8 mouse cellular contexts compared by ENCODE assay signal in genomic region chr3:121736025-121736744, GRCm38 (mm10). TPM values are rescaled to one million over a fixed set of nuclear protein-coding genes. Genes with fewer than 3 reads are reported as not detected.
DNase-seq lines count a peak whose midpoint lies in the region; ATAC-seq and TF ChIP-seq lines count a peak whose summit lies in the region.

No protein-coding gene starts in this region.

- DNase-seq in ES-E14 (ENCODE audit: low read depth, low spot score): peak; percentile 66
- peak; percentile 85 for DNase-seq in cerebellum, adult 11-12 months
- DNase-seq in forebrain, postnatal 0 days: peak; percentile 86
- DNase-seq in heart, postnatal 25 days (ENCODE audit: low spot score): peak; percentile 63
- peak; percentile 89 for DNase-seq in layer of hippocampus, adult 11-12 months (ENCODE audit: low spot score)
- peak; percentile 74 to 80 for DNase-seq in lung, adult 18-20 months
- DNase-seq in thymus, adult 18-20 months: peak; percentile 24 to 25

- H3K4me1 ChIP-seq in ES-E14 (ENCODE audit: control insufficient read depth in 2 of 2, insufficient read depth in 2 of 2, low read length in 2 of 2, poor library complexity in 1 of 2): peaks cover 9 to 14% of the 10 kb centered on the region in 2 experiments; a peak in 3 of 4 replicates
- peaks cover 6% of the 10 kb centered on the region; the same call in 1 of the 2 replicates for H3K4me1 ChIP-seq in forebrain, postnatal 0 days (ENCODE audit: insufficient read depth)

- peak overlapping the region; percentile 49 for H3K9ac ChIP-seq in ES-E14 (ENCODE audit: insufficient read depth, low read depth, low read length, poor library complexity, severe bottlenecking)
- no peak overlapping the region for H3K9ac ChIP-seq in forebrain, postnatal 0 days

- no peak overlapping the region for H3K4me2 ChIP-seq in forebrain, postnatal 0 days (ENCODE audit: low read depth)

- peak; percentile 87 for TF ChIP-seq CTCF in forebrain, postnatal 0 days (IDR thresholded peaks at IDR 0.05; ENCODE audit: low read depth)

- H3K4me3 ChIP-seq in ES-E14 (ENCODE audit: insufficient read depth in 1 of 2, low read depth in 1 of 2, low read length in 2 of 2, poor library complexity in 1 of 2, severe bottlenecking in 1 of 2): no peak overlapping the region
- H3K4me3 ChIP-seq in forebrain, postnatal 0 days (ENCODE audit: low read depth, low read length): no peak overlapping the region

- no peak overlapping the region for H3K27ac ChIP-seq in ES-E14 (ENCODE audit: insufficient read depth, low read depth, low read length, poor library complexity, severe bottlenecking)
- peak overlapping the region; percentile 54 for H3K27ac ChIP-seq in forebrain, postnatal 0 days (ENCODE audit: low read depth, low read length)

- H3K36me3 ChIP-seq in ES-E14 (ENCODE audit: control insufficient read depth, insufficient read depth, low read length, poor library complexity, severe bottlenecking): peaks cover 10% of the 10 kb centered on the region; the same call in 1 of the 2 replicates
- H3K36me3 ChIP-seq in forebrain, postnatal 0 days (ENCODE audit: insufficient read depth): peaks cover 13% of the 10 kb centered on the region

- in situ Hi-C loops in ES-E14 (cut with MboI; ENCODE audit: low sequenced_read_pairs in 2 of 2, unreplicated experiment in 2 of 2): loop anchor here in 1 of 2 experiments (5.0 to 25.0 kb wide), 2 partner anchors 184 to 424 kb away; no protein-coding TSS in a partner anchor

- ATAC-seq in forebrain, postnatal 0 days: peak; percentile 96
- ATAC-seq in neutrophil, adult 5-6 weeks (ENCODE audit: extremely low read depth, insufficient number of reproducible peaks, low FRiP score, poor library complexity, severe bottlenecking): peak; percentile 53; the same call in 1 of the 2 replicates

- intact Hi-C loops in heart, postnatal 25 days (cut with DNase I): loop anchor here (2.0 to 5.0 kb wide), 3 partner anchors 99 to 201 kb away; no protein-coding TSS in a partner anchor

- no peaks in the 10 kb centered on the region for H3K9me3 ChIP-seq in ES-E14 (ENCODE audit: control insufficient read depth, insufficient read depth, low read depth, low read length)
- no peaks in the 10 kb centered on the region for H3K9me3 ChIP-seq in forebrain, postnatal 0 days (ENCODE audit: low read length)

- H3K27me3 ChIP-seq in forebrain, postnatal 0 days (ENCODE audit: insufficient read depth, low read length): no peaks in the 10 kb centered on the region

- WGBS in forebrain, postnatal 0 days: 14% methylated on average over 18 of the region's 18 CpGs

TF ChIP-seq in ES-E14, 5 proteins besides CTCF, POLR2A, EP300 and RAD21:
- TF ChIP-seq ZC3H11A (IDR thresholded peaks at IDR 0.05; ENCODE audit: borderline replicate concordance, low read depth, low read length) (0 out of 2 replicates have a peak, but pooled peaks have one; percentile 50), HCFC1 (IDR thresholded peaks at IDR 0.05; ENCODE audit: borderline replicate concordance, insufficient read depth, low read length) (no peak)
TF ChIP-seq in ES-E14: peak in this region for 1.

RNA-seq across cellular contexts. Expression of gene F3, which starts 12.8 kb away (rescaled TPM):
- 28.4 and 57.8 TPM in 2 replicates for total RNA-seq in ES-E14 (2012; rRNA removed)
- 9.7 and 11.5 TPM in 2 replicates for total RNA-seq in forebrain, postnatal 0 days (2014; rRNA removed)
- polyA plus RNA-seq in forebrain, postnatal 0 days (2015; fragmentation: Nextera tagmentation; extraction: Ambion mirVana): 13.4 and 14.2 TPM in 2 replicates
- 10 to 100 TPM; 20.8 to 27.2 TPM for total RNA-seq in heart, postnatal 25 days (2021)
- 0.58 TPM in 1 of 2 replicates, not detected in the other for total RNA-seq in neutrophil, adult 5-6 weeks (2017)

Comparison
In these comparisons a context has a peak if more than half of its experiments do, and no peak if none do; other contexts are left out.
1. DNase-seq: peak in every context shown above with its lines; median percentile 89 in layer of hippocampus, adult 11-12 months; 86 in forebrain, postnatal 0 days; 85 in cerebellum, adult 11-12 months; 77 in lung, adult 18-20 months; 66 in ES-E14; 63 in heart, postnatal 25 days; 24 in thymus, adult 18-20 months.